Mouse (Mus musculus) intestine, postnatal 0 days (tissue): Measurements from ENCODE around the gene Pkig. TPM values are rescaled to one million over a fixed set of nuclear protein-coding genes. Genes with fewer than 3 reads are reported as not detected.
"Not testable (repeated sequence)": the region's sequence is repeated elsewhere in the genome, so short reads cannot be mapped to it uniquely, and the experiment has no call there.

ENCODE experiments used
- ATAC-seq: fragments of 200-750 bp; cut with Nextera tagmentation; 2 replicates; pipeline ENCODE4 v1.8.0; 2017; ENCODE audit warnings: mild to moderate bottlenecking, moderate TSS enrichment, moderate library complexity
- H3K27ac ChIP-seq: fragments of 300-500 bp; sonication (generic); 2 replicates; pipeline ENCODE4 v1.5.1; 2014; ENCODE audit warnings: mild to moderate bottlenecking, low read depth, low read length, moderate library complexity
- H3K27me3 ChIP-seq: fragments of 300-500 bp; sonication (generic); replicated peaks from 2 replicates; pipeline ENCODE4 v1.6.1; 2014; ENCODE audit warnings: low read length, mixed read lengths; ENCODE audit not compliant: control insufficient read depth, insufficient read depth
- H3K36me3 ChIP-seq: fragments of 300-500 bp; sonication (generic); 2 replicates; pipeline ENCODE4 v1.6.1; 2014; ENCODE audit warnings: mild to moderate bottlenecking, moderate library complexity; ENCODE audit not compliant: control insufficient read depth, insufficient read depth
- H3K4me1 ChIP-seq: fragments of 300-500 bp; sonication (generic); replicated peaks from 2 replicates; pipeline ENCODE4 v1.6.1; 2014; ENCODE audit warnings: antibody characterized with exemption, low read length, mixed read lengths; ENCODE audit not compliant: control insufficient read depth, insufficient read depth
- H3K4me2 ChIP-seq: fragments of 300-500 bp; sonication (generic); replicated peaks from 2 replicates; pipeline ENCODE4 v1.6.1; 2014; ENCODE audit warnings: low read depth, mild to moderate bottlenecking, moderate library complexity
- H3K4me3 ChIP-seq: fragments of 300-500 bp; sonication (generic); 2 replicates; pipeline ENCODE4 v1.5.1; 2014; ENCODE audit warnings: low read depth, low read length
- H3K9ac ChIP-seq: fragments of 300-500 bp; sonication (generic); 2 replicates; pipeline ENCODE4 v1.6.1; 2014; ENCODE audit warnings: mild to moderate bottlenecking, low read depth, low read length
- H3K9me3 ChIP-seq: fragments of 300-500 bp; sonication (generic); 2 replicates; pipeline ENCODE4 v1.6.1; 2016; ENCODE audit warnings: mixed run types; ENCODE audit not compliant: control insufficient read depth
- CTCF ChIP-seq: sonication (generic); IDR thresholded peaks from 2 replicates; pipeline ENCODE4 v1.5.1; 2016; ENCODE audit warnings: low read depth, mild to moderate bottlenecking, control low read depth, antibody characterized with exemption, moderate library complexity
- WGBS: fragments of 180-500 bp; shearing (Covaris S2); extraction: QIAGEN DNeasy Blood & Tissue Kit; methylation state at CpG from one replicate; pipeline ENCODE4 v1.1.7; 2014; 5-methylcytosine and 5-hydroxymethylcytosine counted together
- polyA plus RNA-seq: library from polyadenylated mRNA; unstranded; fragments of >200 nt; fragmentation: Nextera tagmentation; extraction: Ambion mirVana; gene quantifications from 2 replicates; pipeline ENCODE4 v1.2.1, GENCODE M21; 2015

The Pkig gene
- polyA plus RNA-seq, 1 experiment from 2014 or later: 116 TPM

DNA sequence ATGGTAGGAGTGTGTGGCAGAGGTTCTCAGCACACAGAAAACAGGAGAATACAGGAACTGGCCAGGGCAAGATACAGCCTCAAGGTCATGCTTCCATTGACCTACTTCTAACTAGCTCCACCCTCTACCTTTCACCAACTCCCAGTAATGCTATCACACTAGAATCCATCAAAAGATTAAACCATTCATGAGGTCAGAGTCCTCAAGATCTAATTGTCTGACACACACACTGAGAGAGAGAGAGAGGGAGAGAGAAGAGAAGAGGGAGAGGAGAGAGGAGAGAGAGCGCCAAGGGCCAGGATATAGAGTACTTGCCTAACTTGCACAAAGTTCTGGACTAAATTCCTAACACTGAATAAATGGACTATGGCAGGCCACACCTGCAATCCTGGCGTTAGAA, 24.2 kb downstream of the Pkig start:
- ATAC-seq: peak; percentile 61; the same call in 1 of the 2 replicates
- WGBS: 56% methylated on average over 2 of the region's 2 CpGs

DNA sequence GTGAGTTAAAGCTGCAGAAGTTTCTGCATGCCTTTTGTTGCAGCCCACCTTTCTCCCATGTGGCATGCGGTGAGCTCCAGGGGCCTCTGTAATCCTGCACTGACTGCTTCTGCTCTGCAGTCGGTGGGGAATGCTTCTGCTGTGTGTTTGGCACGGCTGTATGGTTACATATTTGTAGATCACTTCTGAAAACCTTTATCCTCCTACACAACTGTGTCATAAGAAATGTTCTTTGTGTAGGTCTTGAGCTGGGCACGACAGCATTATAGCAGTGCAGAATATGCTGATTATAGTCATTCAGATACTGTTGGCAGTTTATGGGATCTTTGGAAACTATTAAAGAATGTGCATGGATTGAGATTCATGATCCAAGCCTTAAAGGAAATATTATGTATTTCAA, 27.1 kb downstream of the Pkig start:
- Histone ChIP-seq H3K4me3 (no peak overlapping the region), H3K27me3 (no peaks in the 10 kb centered on the region), H3K9me3 (no peaks in the 10 kb centered on the region), H3K4me1 (peaks cover 6% of the 10 kb centered on the region; the same call in 1 of the 2 replicates), H3K27ac (no peak overlapping the region), H3K4me2 (no peak overlapping the region), H3K36me3 (no peaks in the 10 kb centered on the region), H3K9ac (no peak overlapping the region)
- no peak for TF ChIP-seq CTCF
- no peak for ATAC-seq
- WGBS: 30% methylated on average over 4 of the region's 4 CpGs

More for the DNA sequence above, 24.2 kb downstream of the Pkig start:
- Histone ChIP-seq H3K4me1 (peaks cover 6% of the 10 kb centered on the region; the same call in 1 of the 2 replicates), H3K36me3 (no peaks in the 10 kb centered on the region), H3K4me2 (no peak overlapping the region), H3K9me3 (no peaks in the 10 kb centered on the region), H3K4me3 (no peak overlapping the region), H3K27ac (no peak overlapping the region), H3K9ac (no peak overlapping the region), H3K27me3 (no peaks in the 10 kb centered on the region)
- TF ChIP-seq CTCF: no peak

- H3K27ac ChIP-seq: peak overlapping the region; percentile 28; the same call in 1 of the 2 replicates
- 46% methylated on average over 6 of the region's 6 CpGs for WGBS
Observed at GRCm38 (mm10) chr2:163685761-163686200, 27.6 kb downstream of the Pkig start.

DNA sequence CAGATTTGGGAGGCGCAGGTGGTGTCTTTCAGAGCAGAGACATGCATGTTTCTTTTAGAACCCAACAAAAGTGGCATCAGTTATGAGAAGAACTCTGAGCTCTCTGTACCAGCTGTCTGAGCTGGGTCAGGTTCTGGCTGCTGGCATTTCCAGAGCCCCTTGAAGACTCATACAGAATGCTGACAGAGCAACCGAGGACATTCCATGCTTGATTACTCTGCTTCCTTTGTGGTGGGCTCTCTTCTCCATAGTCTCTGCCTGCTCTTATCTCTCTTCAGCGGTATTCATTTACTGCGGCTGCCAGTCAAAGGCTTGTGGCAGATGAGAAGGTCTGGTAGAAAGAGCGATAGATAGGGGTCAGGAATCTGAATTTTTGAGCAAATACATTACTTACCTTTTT, 28.0 kb downstream of the Pkig start:
- no peak for ATAC-seq
- Histone ChIP-seq H3K27ac (peak overlapping the region; percentile 28; the same call in 1 of the 2 replicates), H3K9me3 (no peaks in the 10 kb centered on the region), H3K4me1 (peaks cover 6% of the 10 kb centered on the region; the same call in 1 of the 2 replicates), H3K36me3 (no peaks in the 10 kb centered on the region), H3K4me3 (no peak overlapping the region), H3K27me3 (no peaks in the 10 kb centered on the region), H3K9ac (no peak overlapping the region), H3K4me2 (no peak overlapping the region)
- 52% methylated on average over 5 of the region's 5 CpGs for WGBS
- TF ChIP-seq CTCF: no peak

More at GRCm38 (mm10) chr2:163685761-163686200, 27.6 kb downstream of the Pkig start:
- Histone ChIP-seq H3K27me3 (no peaks in the 10 kb centered on the region), H3K4me2 (no peak overlapping the region), H3K9ac (no peak overlapping the region), H3K4me3 (no peak overlapping the region), H3K36me3 (no peaks in the 10 kb centered on the region), H3K9me3 (no peaks in the 10 kb centered on the region), H3K4me1 (peaks cover 6% of the 10 kb centered on the region; the same call in 1 of the 2 replicates)
- TF ChIP-seq CTCF: 0 out of 2 replicates have a peak, but pooled peaks have one; percentile 13
- ATAC-seq: no peak

DNA sequence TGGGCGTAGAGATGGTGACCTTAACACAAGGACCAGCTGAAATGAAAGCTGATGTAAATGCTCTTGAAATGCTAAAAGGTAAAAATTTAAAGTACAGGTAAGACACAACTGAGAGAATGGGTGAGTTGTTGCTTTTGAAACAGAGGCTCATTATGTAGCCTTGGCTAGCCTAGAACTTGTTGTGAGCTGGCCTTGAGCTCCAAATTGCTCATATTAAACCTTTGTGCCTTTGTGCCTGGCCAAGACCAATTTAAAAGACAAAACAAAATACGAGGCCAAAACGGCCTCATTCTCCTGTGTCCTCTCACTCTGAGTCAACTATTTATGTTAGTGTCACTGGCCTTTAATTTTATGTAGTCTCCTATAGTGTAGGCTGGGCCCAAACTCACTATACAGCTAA, 28.7 kb downstream of the Pkig start:
- Histone ChIP-seq H3K4me1 (peaks cover 7% of the 10 kb centered on the region; the same call in 1 of the 2 replicates), H3K9me3 (no peaks in the 10 kb centered on the region), H3K27ac (no peak overlapping the region), H3K4me3 (no peak overlapping the region), H3K9ac (no peak overlapping the region), H3K4me2 (no peak overlapping the region), H3K36me3 (no peaks in the 10 kb centered on the region), H3K27me3 (no peaks in the 10 kb centered on the region)
- 73% methylated on average over 3 of the region's 3 CpGs for WGBS
- TF ChIP-seq CTCF: no peak
- no peak for ATAC-seq

DNA sequence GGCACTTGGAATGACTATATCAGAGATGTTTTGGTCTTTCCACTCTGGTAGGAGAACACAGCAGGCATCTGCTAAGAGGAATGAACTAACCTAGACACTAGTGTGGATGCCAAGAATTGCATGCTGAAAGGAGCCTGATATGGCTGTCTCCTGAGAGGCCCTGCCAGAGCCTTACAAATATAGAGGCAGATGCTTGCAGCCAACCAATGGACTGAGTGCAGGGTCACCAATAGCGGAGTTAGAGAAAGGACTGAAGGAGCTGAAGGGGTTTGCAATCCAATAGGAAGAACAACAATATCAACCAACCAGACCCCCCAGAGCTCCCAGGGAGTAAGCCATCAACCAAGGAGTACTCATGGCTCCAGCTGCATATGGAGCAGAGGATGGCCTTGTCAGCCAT, 30.2 kb downstream of the Pkig start:
- WGBS: 93% methylated on average over 1 of the region's 1 CpGs
- H3K27me3 ChIP-seq, H3K4me2 ChIP-seq, H3K27ac ChIP-seq, H3K4me3 ChIP-seq, H3K9me3 ChIP-seq, H3K36me3 ChIP-seq, H3K9ac ChIP-seq, ATAC-seq: not testable (repeated sequence)
- peaks cover 15% of the 10 kb centered on the region for H3K4me1 ChIP-seq

DNA sequence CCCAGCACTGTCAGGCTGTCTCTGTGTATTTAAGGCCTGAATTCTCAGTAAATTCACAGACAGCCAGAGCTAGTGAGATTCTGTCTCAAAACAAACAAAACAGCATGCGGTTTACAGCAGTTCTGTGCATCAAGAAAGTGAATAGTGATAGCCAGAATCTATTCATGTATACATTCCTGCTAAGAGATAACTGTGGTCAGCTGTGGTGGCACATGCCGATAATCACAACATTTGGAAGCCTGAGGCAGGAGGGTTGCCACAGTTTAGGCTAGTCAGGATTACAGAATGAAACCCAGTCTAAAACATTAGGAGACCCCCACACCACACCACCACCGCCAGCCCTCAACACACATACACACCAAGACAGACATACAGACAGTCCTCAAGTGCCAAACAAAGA, 31.6 kb downstream of the Pkig start:
- ATAC-seq: no peak
- 70% methylated on average over 3 of the region's 3 CpGs for WGBS
- Histone ChIP-seq H3K9me3 (no peaks in the 10 kb centered on the region), H3K9ac (no peak overlapping the region), H3K4me3 (no peak overlapping the region), H3K27me3 (no peaks in the 10 kb centered on the region), H3K36me3 (no peaks in the 10 kb centered on the region), H3K27ac (no peak overlapping the region), H3K4me2 (no peak overlapping the region), H3K4me1 (peaks cover 16% of the 10 kb centered on the region)
- TF ChIP-seq CTCF: no peak
